Mouse (Mus musculus) bone marrow macrophage, adult 2 months (primary cell): ENCODE measurements at regions not wholly inside any gene's neighbourhood (a gene's known extent, or its start where the extent isn't known, plus 50 kb on each side); places are given as distances from the start of the nearest gene placed in this dataset.

Experiments used
- CTCF ChIP-seq: IDR thresholded peaks from 2 replicates; pipeline ENCODE4 v1.5.1; 2012; ENCODE audit warnings: low read depth, mild to moderate bottlenecking, low read length, moderate library complexity
- POLR2A ChIP-seq: IDR thresholded peaks from 2 replicates; pipeline ENCODE4 v1.6.1; 2012; ENCODE audit warnings: mild to moderate bottlenecking, low read depth, low read length, borderline replicate concordance

DNA sequence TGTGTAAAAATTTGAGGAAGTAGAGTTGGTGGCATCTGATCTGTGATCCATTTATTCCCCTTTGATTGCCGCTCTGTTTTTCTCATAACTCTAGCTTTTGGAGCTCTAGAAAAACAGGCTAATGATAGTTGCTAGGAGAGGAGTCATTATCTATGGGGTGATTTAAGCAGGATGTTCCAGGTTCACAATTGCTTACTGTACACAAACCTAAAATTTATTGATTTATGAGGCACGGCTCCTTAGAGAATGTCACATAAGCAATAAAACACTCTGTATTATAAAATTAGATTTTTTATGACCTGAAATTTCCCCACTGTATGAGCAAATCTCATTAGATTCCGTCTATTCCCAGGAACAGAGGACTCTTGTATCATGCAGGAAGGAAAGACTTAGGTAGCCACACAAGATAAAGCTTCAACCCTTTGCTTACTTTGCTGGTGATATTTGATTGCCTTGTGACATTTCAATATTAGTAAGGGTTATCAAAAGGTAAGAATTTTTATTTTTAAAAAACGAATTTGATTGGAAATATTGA is 360.8 kb upstream of the Ptger4 start:
- TF ChIP-seq CTCF = no peak
- TF ChIP-seq POLR2A = no peak
